Mouse (Mus musculus): ENCODE measurements at regions not wholly inside any gene's neighbourhood (a gene's known extent, or its start where the extent isn't known, plus 50 kb on each side); places are given as distances from the start of the nearest gene placed in this dataset.

GRCm38 (mm10) chr4:83166867-83167814 is 115.0 kb upstream of the Frem1 start:
- DNase-seq (ENCODE audit: low spot score in 2 of 2): peak; percentile 19 to 27

GRCm38 (mm10) chr4:83146740-83147139 is 94.6 kb upstream of the Frem1 start:
- DNase-seq (ENCODE audit: low spot score in 2 of 2): no peak

GRCm38 (mm10) chr4:83145738-83146217 is 93.6 kb upstream of the Frem1 start:
- no peak for DNase-seq (ENCODE audit: low spot score in 2 of 2)

- DNase-seq (ENCODE audit: low spot score in 2 of 2): no peak
Observed at GRCm38 (mm10) chr4:83144781-83145517, 92.8 kb upstream of the Frem1 start.

GRCm38 (mm10) chr4:83141736-83142135 is 89.6 kb upstream of the Frem1 start:
- no peak for DNase-seq (ENCODE audit: low spot score in 2 of 2)

GRCm38 (mm10) chr4:83122668-83123005 is 70.5 kb upstream of the Frem1 start:
- DNase-seq (ENCODE audit: low spot score in 2 of 2): no peak

- DNase-seq (ENCODE audit: low spot score in 2 of 2): no peak
Observed at GRCm38 (mm10) chr4:83122003-83122667, 70.0 kb upstream of the Frem1 start.

GRCm38 (mm10) chr4:83108659-83108967 is 56.5 kb upstream of the Frem1 start:
- DNase-seq (ENCODE audit: low spot score in 2 of 2): no peak

- no peak for DNase-seq (ENCODE audit: low spot score in 2 of 2)
Observed at GRCm38 (mm10) chr4:83107958-83108658, 56.0 kb upstream of the Frem1 start.

- no peak for DNase-seq (ENCODE audit: low spot score in 2 of 2)
Observed at GRCm38 (mm10) chr4:83107161-83107560, 55.0 kb upstream of the Frem1 start.

GRCm38 (mm10) chr4:83104045-83104681 is 52.0 kb upstream of the Frem1 start:
- no peak for DNase-seq (ENCODE audit: low spot score in 2 of 2)

GRCm38 (mm10) chr4:83102893-83103292 is 50.8 kb upstream of the Frem1 start:
- no peak for DNase-seq (ENCODE audit: low spot score in 2 of 2)

GRCm38 (mm10) chr4:83102022-83102421 is 49.9 kb upstream of the Frem1 start:
- no peak for DNase-seq (ENCODE audit: low spot score in 2 of 2)

Measured in right cerebral cortex, adult 2 months (tissue).